Mouse (Mus musculus) stomach, postnatal 0 days (tissue): Measurements from ENCODE around the gene Dtnbp1. TPM values are rescaled to one million over a fixed set of nuclear protein-coding genes. Genes with fewer than 3 reads are reported as not detected.

Experiments
- ATAC-seq: fragments of 200-750 bp; cut with Nextera tagmentation; 2 replicates; pipeline ENCODE4 v1.8.0; 2017; ENCODE audit not compliant: low FRiP score, low TSS enrichment
- DNase-seq: peaks from one replicate; pipeline ENCODE4 v3.0.0-alpha.2; 2016; ENCODE audit warnings: low spot score
- H3K27ac ChIP-seq: fragments of 300-500 bp; sonication (generic); replicated peaks from 2 replicates; pipeline ENCODE4 v1.5.1; 2014; ENCODE audit warnings: mild to moderate bottlenecking, control low read depth
- H3K27me3 ChIP-seq: fragments of 300-500 bp; sonication (generic); 2 replicates; pipeline ENCODE4 v1.6.1; 2014; ENCODE audit warnings: low read length; ENCODE audit not compliant: control insufficient read depth, insufficient read depth
- H3K36me3 ChIP-seq: fragments of 300-500 bp; sonication (generic); 2 replicates; pipeline ENCODE4 v1.6.1; 2014; ENCODE audit warnings: low read length, mixed read lengths; ENCODE audit not compliant: control insufficient read depth, insufficient read depth
- H3K4me1 ChIP-seq: fragments of 300-500 bp; sonication (generic); replicated peaks from 2 replicates; pipeline ENCODE4 v1.6.1; 2014; ENCODE audit warnings: antibody characterized with exemption; ENCODE audit not compliant: control insufficient read depth, insufficient read depth
- H3K4me2 ChIP-seq: fragments of 300-500 bp; sonication (generic); replicated peaks from 2 replicates; pipeline ENCODE4 v1.6.1; 2014; ENCODE audit warnings: low read depth, mild to moderate bottlenecking, control low read depth, moderate library complexity
- H3K4me3 ChIP-seq: fragments of 300-500 bp; sonication (generic); 2 replicates; pipeline ENCODE4 v1.5.1; 2014; ENCODE audit warnings: low read depth, low read length, control low read depth
- H3K9ac ChIP-seq: fragments of 300-500 bp; sonication (generic); 2 replicates; pipeline ENCODE4 v1.6.1; 2014; ENCODE audit warnings: mild to moderate bottlenecking, low read length, control low read depth, mixed read lengths
- H3K9me3 ChIP-seq: fragments of 300-500 bp; sonication (generic); 2 replicates; pipeline ENCODE4 v1.6.1; 2016; ENCODE audit warnings: low read length; ENCODE audit not compliant: control insufficient read depth
- CTCF ChIP-seq: IDR thresholded peaks from 2 replicates; pipeline ENCODE4 v1.5.1; 2016; ENCODE audit warnings: antibody characterized with exemption, low read depth, mild to moderate bottlenecking, moderate library complexity
- EP300 ChIP-seq: optimal IDR thresholded peaks from 2 replicates; pipeline ENCODE3; 2016; ENCODE audit warnings: antibody characterized with exemption
- WGBS: fragments of 180-500 bp; shearing (Covaris S2); extraction: QIAGEN DNeasy Blood & Tissue Kit; methylation state at CpG from one replicate; pipeline ENCODE4 v1.1.7; 2014; 5-methylcytosine and 5-hydroxymethylcytosine counted together
- polyA plus RNA-seq: library from polyadenylated mRNA; unstranded; fragments of >200 nt; fragmentation: Nextera tagmentation; extraction: Ambion mirVana; gene quantifications from 2 replicates; pipeline ENCODE4 v1.2.1, GENCODE M21; 2015

Gene Dtnbp1
- polyA plus RNA-seq, 1 experiment from 2014 or later = 47.7 TPM

GRCm38 (mm10) chr13:44876799-44877198, 125.1 kb downstream of the Dtnbp1 start:
- no peaks in the 10 kb centered on the region for H3K27me3 ChIP-seq
- H3K27ac ChIP-seq = no peak overlapping the region
- no peaks in the 10 kb centered on the region for H3K36me3 ChIP-seq
- H3K4me3 ChIP-seq = no peak overlapping the region
- no peaks in the 10 kb centered on the region for H3K9me3 ChIP-seq
- no peak overlapping the region for H3K4me2 ChIP-seq
- ATAC-seq (no peak), DNase-seq (no peak)
- H3K4me1 ChIP-seq = no peaks in the 10 kb centered on the region
- WGBS = 83% methylated on average over 2 of the region's 2 CpGs
- no peak for TF ChIP-seq CTCF
- TF ChIP-seq EP300 = no peak
- H3K9ac ChIP-seq = no peak overlapping the region

Other genes with a start within 250 kb of the Dtnbp1 start
- 0.05 and 0.08 TPM in 2 replicates for gene Gm9817, start 76.5 kb upstream of the Dtnbp1 start, polyA plus RNA-seq